Mouse (Mus musculus): ENCODE data around the gene Ocel1. TPM values are rescaled to one million over a fixed set of nuclear protein-coding genes. Genes with fewer than 3 reads are reported as not detected.

The Ocel1 gene
- polyA plus RNA-seq, 1 experiment from 2014 or later, result 7.1 TPM

- Histone ChIP-seq H3K4me1 (peaks cover 13% of the 10 kb centered on the region), H3K4me3 (replicated peaks) (no peak overlapping the region), H3K27ac (replicated peaks) (no peak overlapping the region), H3K27me3 (no peaks in the 10 kb centered on the region), H3K36me3 (peaks cover 11% of the 10 kb centered on the region), H3K4me2 (replicated peaks) (peak overlapping the region; percentile 12; the same call in 1 of the 2 replicates), H3K9me3 (replicated peaks) (no peaks in the 10 kb centered on the region), H3K9ac (no peak overlapping the region)
- WGBS, result 78% methylated on average over 7 of the region's 7 CpGs
- ATAC-seq (ENCODE audit: insufficient number of reproducible peaks, low FRiP score, low TSS enrichment, low read depth), result no peak
Observed at GRCm38 (mm10) chr8:71394481-71394880, 23.4 kb downstream of the Ocel1 start.

- H3K4me1 ChIP-seq, result peaks cover 13% of the 10 kb centered on the region
- H3K4me3 ChIP-seq (replicated peaks), result no peak overlapping the region
- no peaks in the 10 kb centered on the region for H3K9me3 ChIP-seq (replicated peaks)
- peaks cover 16% of the 10 kb centered on the region for H3K36me3 ChIP-seq
- H3K9ac ChIP-seq, result no peak overlapping the region
- WGBS, result 83% methylated on average over 10 of the region's 10 CpGs
- H3K27me3 ChIP-seq, result no peaks in the 10 kb centered on the region
- peak overlapping the region; percentile 12; the same call in 1 of the 2 replicates for H3K4me2 ChIP-seq (replicated peaks)
- ATAC-seq (ENCODE audit: insufficient number of reproducible peaks, low FRiP score, low TSS enrichment, low read depth), result no peak
- no peak overlapping the region for H3K27ac ChIP-seq (replicated peaks)
Observed at GRCm38 (mm10) chr8:71395071-71395470, 24.0 kb downstream of the Ocel1 start.

- Histone ChIP-seq H3K9ac (peak within 1 kb of the TSS; percentile 76; the same call in 1 of the 2 replicates), H3K27me3 (no peaks in the 10 kb centered on the region), H3K36me3 (peaks cover 20% of the 10 kb centered on the region), H3K4me1 (peaks cover 13% of the 10 kb centered on the region), H3K4me3 (replicated peaks) (peak within 1 kb of the TSS; percentile 82), H3K9me3 (replicated peaks) (no peaks in the 10 kb centered on the region), H3K27ac (replicated peaks) (peak within 1 kb of the TSS; percentile 59), H3K4me2 (replicated peaks) (peak within 1 kb of the TSS; percentile 87)
- ATAC-seq (ENCODE audit: insufficient number of reproducible peaks, low FRiP score, low TSS enrichment, low read depth), result no peak
- 90% methylated on average over 9 of the region's 9 CpGs for WGBS
Observed at GRCm38 (mm10) chr8:71395629-71396028, 24.5 kb downstream of the Ocel1 start, which contains the start of gene Ushbp1. Ushbp1 (minus strand) TSS chr8:71395802.

- H3K36me3 ChIP-seq, result peaks cover 24% of the 10 kb centered on the region
- peak within 1 kb of the TSS; percentile 87 for H3K4me2 ChIP-seq (replicated peaks)
- peak within 1 kb of the TSS; percentile 76 for H3K9ac ChIP-seq
- H3K4me3 ChIP-seq (replicated peaks), result peak within 1 kb of the TSS; percentile 82
- peak; percentile 93 for ATAC-seq (ENCODE audit: insufficient number of reproducible peaks, low FRiP score, low TSS enrichment, low read depth)
- peak within 1 kb of the TSS; percentile 59 for H3K27ac ChIP-seq (replicated peaks)
- H3K9me3 ChIP-seq (replicated peaks), result no peaks in the 10 kb centered on the region
- H3K27me3 ChIP-seq, result no peaks in the 10 kb centered on the region
- WGBS, result under 1% methylated on average over 34 of the region's 34 CpGs
- H3K4me1 ChIP-seq, result peaks cover 13% of the 10 kb centered on the region
Observed at GRCm38 (mm10) chr8:71396639-71397305, 25.7 kb downstream of the Ocel1 start, which contains the start of gene Babam1. Babam1 (plus strand) TSS chr8:71396861.

- Histone ChIP-seq H3K4me2 (replicated peaks) (peak overlapping the region; percentile 87), H3K9me3 (replicated peaks) (no peaks in the 10 kb centered on the region), H3K27ac (replicated peaks) (no peak overlapping the region), H3K4me1 (peaks cover 13% of the 10 kb centered on the region), H3K36me3 (peaks cover 24% of the 10 kb centered on the region), H3K4me3 (replicated peaks) (peak overlapping the region; percentile 82), H3K9ac (no peak overlapping the region), H3K27me3 (no peaks in the 10 kb centered on the region)
- WGBS, result 80% methylated on average over 12 of the region's 12 CpGs
- ATAC-seq (ENCODE audit: insufficient number of reproducible peaks, low FRiP score, low TSS enrichment, low read depth), result no peak
Observed at GRCm38 (mm10) chr8:71397701-71398100, 26.6 kb downstream of the Ocel1 start.

GRCm38 (mm10) chr8:71400826-71401225 is 29.7 kb downstream of the Ocel1 start:
- no peak overlapping the region for H3K27ac ChIP-seq (replicated peaks)
- H3K4me1 ChIP-seq, result peaks cover 18% of the 10 kb centered on the region
- H3K9ac ChIP-seq, result no peak overlapping the region
- no peaks in the 10 kb centered on the region for H3K27me3 ChIP-seq
- H3K4me3 ChIP-seq (replicated peaks), result no peak overlapping the region
- H3K4me2 ChIP-seq (replicated peaks), result no peak overlapping the region
- 91% methylated on average over 2 of the region's 2 CpGs for whole genome bisulfite sequencing
- H3K9me3 ChIP-seq (replicated peaks), result no peaks in the 10 kb centered on the region
- H3K36me3 ChIP-seq, result peaks cover 30% of the 10 kb centered on the region
- no peak for ATAC-seq (ENCODE audit: insufficient number of reproducible peaks, low FRiP score, low TSS enrichment, low read depth)

- peaks cover 30% of the 10 kb centered on the region for H3K36me3 ChIP-seq
- no peak overlapping the region for H3K27ac ChIP-seq (replicated peaks)
- peaks cover 21% of the 10 kb centered on the region for H3K4me1 ChIP-seq
- no peak overlapping the region for H3K4me3 ChIP-seq (replicated peaks)
- H3K4me2 ChIP-seq (replicated peaks), result no peak overlapping the region
- H3K9me3 ChIP-seq (replicated peaks), result no peaks in the 10 kb centered on the region
- H3K9ac ChIP-seq, result no peak overlapping the region
- no peak for ATAC-seq (ENCODE audit: insufficient number of reproducible peaks, low FRiP score, low TSS enrichment, low read depth)
- H3K27me3 ChIP-seq, result no peaks in the 10 kb centered on the region
Observed at GRCm38 (mm10) chr8:71401454-71401853, 30.4 kb downstream of the Ocel1 start.

GRCm38 (mm10) chr8:71402446-71402964 is 31.4 kb downstream of the Ocel1 start:
- Histone ChIP-seq H3K9ac (no peak overlapping the region), H3K36me3 (peaks cover 31% of the 10 kb centered on the region), H3K4me1 (peaks cover 25% of the 10 kb centered on the region), H3K9me3 (replicated peaks) (no peaks in the 10 kb centered on the region), H3K4me2 (replicated peaks) (no peak overlapping the region), H3K27ac (replicated peaks) (no peak overlapping the region), H3K27me3 (no peaks in the 10 kb centered on the region), H3K4me3 (replicated peaks) (no peak overlapping the region)
- WGBS, result 84% methylated on average over 9 of the region's 9 CpGs
- no peak for ATAC-seq (ENCODE audit: insufficient number of reproducible peaks, low FRiP score, low TSS enrichment, low read depth)

GRCm38 (mm10) chr8:71403107-71403885 is 32.2 kb downstream of the Ocel1 start:
- Histone ChIP-seq H3K9ac (no peak overlapping the region), H3K36me3 (peaks cover 35% of the 10 kb centered on the region), H3K9me3 (replicated peaks) (no peaks in the 10 kb centered on the region), H3K4me1 (peaks cover 24% of the 10 kb centered on the region), H3K27me3 (no peaks in the 10 kb centered on the region), H3K4me2 (replicated peaks) (no peak overlapping the region), H3K27ac (replicated peaks) (no peak overlapping the region), H3K4me3 (replicated peaks) (no peak overlapping the region)
- no peak for ATAC-seq (ENCODE audit: insufficient number of reproducible peaks, low FRiP score, low TSS enrichment, low read depth)
- WGBS, result 87% methylated on average over 6 of the region's 6 CpGs

- H3K4me2 ChIP-seq (replicated peaks), result no peak overlapping the region
- H3K36me3 ChIP-seq, result peaks cover 36% of the 10 kb centered on the region
- H3K4me1 ChIP-seq, result peaks cover 24% of the 10 kb centered on the region
- no peak overlapping the region for H3K9ac ChIP-seq
- WGBS, result 91% methylated on average over 8 of the region's 8 CpGs
- H3K27ac ChIP-seq (replicated peaks), result no peak overlapping the region
- ATAC-seq (ENCODE audit: insufficient number of reproducible peaks, low FRiP score, low TSS enrichment, low read depth), result no peak
- no peaks in the 10 kb centered on the region for H3K9me3 ChIP-seq (replicated peaks)
- no peak overlapping the region for H3K4me3 ChIP-seq (replicated peaks)
- H3K27me3 ChIP-seq, result no peaks in the 10 kb centered on the region
Observed at GRCm38 (mm10) chr8:71404011-71404410, 32.9 kb downstream of the Ocel1 start.

GRCm38 (mm10) chr8:71404951-71405351 is 33.9 kb downstream of the Ocel1 start:
- Histone ChIP-seq H3K4me2 (replicated peaks) (peak overlapping the region; percentile 95; the same call in 1 of the 2 replicates), H3K9ac (no peak overlapping the region), H3K27ac (replicated peaks) (no peak overlapping the region), H3K27me3 (no peaks in the 10 kb centered on the region), H3K4me1 (peaks cover 24% of the 10 kb centered on the region), H3K4me3 (replicated peaks) (peak overlapping the region; percentile 55; the same call in 1 of the 2 replicates), H3K36me3 (peaks cover 37% of the 10 kb centered on the region), H3K9me3 (replicated peaks) (no peaks in the 10 kb centered on the region)
- WGBS, result 81% methylated on average over 9 of the region's 9 CpGs
- ATAC-seq (ENCODE audit: insufficient number of reproducible peaks, low FRiP score, low TSS enrichment, low read depth), result no peak

Measured in embryonic facial prominence, embryonic 15.5 days (tissue).